Mouse (Mus musculus) liver, embryonic 14.5 days (tissue): ENCODE results near the gene Sgcd.
"Not testable (repeated sequence)": the region's sequence is repeated elsewhere in the genome, so short reads cannot be mapped to it uniquely, and the experiment has no call there.

ENCODE experiments used
- CTCF ChIP-seq: IDR thresholded peaks from 2 replicates; pipeline ENCODE4 v1.5.1; 2016; ENCODE audit warnings: antibody characterized with exemption, low read depth, control low read depth
- EP300 ChIP-seq: IDR thresholded peaks from 2 replicates; pipeline ENCODE4 v1.6.1; 2016; ENCODE audit warnings: antibody characterized with exemption, low read depth

DNA sequence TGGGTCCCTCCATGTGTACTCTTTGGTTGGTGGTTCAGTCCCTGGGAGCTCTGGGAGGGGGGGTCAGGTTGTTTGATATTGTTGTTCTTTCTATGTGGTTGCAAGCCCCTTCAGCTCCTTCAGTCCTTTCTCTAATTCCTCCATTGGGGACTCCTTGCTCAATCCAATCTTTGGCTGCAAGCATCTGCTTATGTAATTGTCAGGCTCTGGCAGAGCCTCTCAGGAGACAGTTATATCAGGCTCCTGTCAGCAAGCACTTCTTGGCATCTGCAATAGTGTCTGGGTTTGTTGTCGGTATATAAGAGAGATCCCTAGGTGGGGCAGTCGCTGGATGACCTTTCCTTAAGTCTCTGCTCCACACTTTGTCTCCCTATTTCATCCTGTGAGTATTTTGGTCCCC lies 598.0 kb downstream of the Sgcd start:
- not testable (repeated sequence) for TF ChIP-seq CTCF, EP300
